Mouse (Mus musculus) heart, postnatal 0 days (tissue): ENCODE results near the gene Nipa2. TPM values are rescaled to one million over a fixed set of nuclear protein-coding genes. Genes with fewer than 3 reads are reported as not detected.

Experiments used
- ATAC-seq: fragments of 200-750 bp; cut with Nextera tagmentation; 2 replicates; pipeline ENCODE4 v1.8.0; 2017; ENCODE audit warnings: low read depth, moderate number of reproducible peaks, moderate library complexity; ENCODE audit not compliant: insufficient read depth
- DNase-seq: peaks from one replicate; pipeline ENCODE4 v3.0.0-alpha.2; 2016; ENCODE audit warnings: low spot score
- H3K27ac ChIP-seq: fragments of 300-500 bp; sonication (generic); 2 replicates; pipeline ENCODE4 v1.5.1; 2014; ENCODE audit warnings: low read depth, mild to moderate bottlenecking
- H3K27me3 ChIP-seq: fragments of 300-500 bp; sonication (generic); 2 replicates; pipeline ENCODE4 v1.6.1; 2014; ENCODE audit warnings: low read length, mixed read lengths; ENCODE audit not compliant: control insufficient read depth, insufficient read depth
- H3K36me3 ChIP-seq: fragments of 300-500 bp; sonication (generic); replicated peaks from 2 replicates; pipeline ENCODE4 v1.6.1; 2014; ENCODE audit warnings: low read length, mixed read lengths; ENCODE audit not compliant: control insufficient read depth, insufficient read depth
- H3K4me1 ChIP-seq: fragments of 300-500 bp; sonication (generic); 2 replicates; pipeline ENCODE4 v1.6.1; 2014; ENCODE audit warnings: antibody characterized with exemption; ENCODE audit not compliant: control insufficient read depth, insufficient read depth
- H3K4me2 ChIP-seq: fragments of 300-500 bp; sonication (generic); 2 replicates; pipeline ENCODE4 v1.6.1; 2014; ENCODE audit warnings: low read depth, mild to moderate bottlenecking, low read length, moderate library complexity
- H3K4me3 ChIP-seq: fragments of 300-500 bp; sonication (generic); 2 replicates; pipeline ENCODE4 v1.5.1; 2014; ENCODE audit warnings: low read depth, low read length
- H3K9ac ChIP-seq: fragments of 300-500 bp; sonication (generic); replicated peaks from 2 replicates; pipeline ENCODE4 v1.6.1; 2014; ENCODE audit warnings: low read depth, low read length, mixed read lengths
- H3K9me3 ChIP-seq: fragments of 300-500 bp; sonication (generic); replicated peaks from 2 replicates; pipeline ENCODE4 v1.6.1; 2016; ENCODE audit warnings: low read length; ENCODE audit not compliant: control insufficient read depth
- CTCF ChIP-seq: IDR thresholded peaks from 2 replicates; pipeline ENCODE4 v1.5.1; 2016; ENCODE audit warnings: antibody characterized with exemption, control low read depth, low read depth
- EP300 ChIP-seq: IDR thresholded peaks from 2 replicates; pipeline ENCODE4 v1.6.1; 2016; ENCODE audit warnings: antibody characterized with exemption, low read depth
- WGBS: fragments of 180-500 bp; shearing (Covaris S2); extraction: QIAGEN DNeasy Blood & Tissue Kit; methylation state at CpG from one replicate; pipeline ENCODE4 v1.1.7; 2014; 5-methylcytosine and 5-hydroxymethylcytosine counted together
- polyA plus RNA-seq: library from polyadenylated mRNA; unstranded; fragments of >200 nt; fragmentation: Nextera tagmentation; extraction: Ambion mirVana; gene quantifications from 2 replicates; pipeline ENCODE4 v1.2.1, GENCODE M21; 2015
- total RNA-seq: library from RNA; depleted of rRNA; stranded (reverse); fragments of >200 nt; gene quantifications from 2 replicates; pipeline ENCODE4 v1.2.3, GENCODE M21; 2014; ENCODE audit warnings: low replicate concordance; rRNA removed

Gene Nipa2
- total and polyA plus RNA-seq, 2 experiments from 2014 or later: 32.2 to 40.0 TPM

GRCm38 (mm10) chr7:55888603-55889002 lies 73.7 kb downstream of the Nipa2 start:
- H3K27ac ChIP-seq: no peak overlapping the region
- H3K4me1 ChIP-seq: no peaks in the 10 kb centered on the region
- 90% methylated on average over 4 of the region's 4 CpGs for WGBS
- H3K4me2 ChIP-seq: no peak overlapping the region
- H3K27me3 ChIP-seq: no peaks in the 10 kb centered on the region
- no peak for DNase-seq
- TF ChIP-seq CTCF: no peak
- TF ChIP-seq EP300: no peak
- H3K36me3 ChIP-seq: peaks cover 79% of the 10 kb centered on the region
- no peaks in the 10 kb centered on the region for H3K9me3 ChIP-seq
- ATAC-seq: no peak
- H3K9ac ChIP-seq: no peak overlapping the region
- H3K4me3 ChIP-seq: no peak overlapping the region

Other genes with a start within 250 kb of the Nipa2 start
- not detected in 2 replicates for gene Siglech, start 194.3 kb downstream of the Nipa2 start, total RNA-seq
- 0.15 TPM in 1 of 2 replicates, not detected in the other for gene Siglech, start 194.3 kb downstream of the Nipa2 start, polyA plus RNA-seq
- 23.8 and 34.7 TPM in 2 replicates for gene Tubgcp5, start 168.3 kb downstream of the Nipa2 start, total RNA-seq
- 8.5 and 9.2 TPM in 2 replicates for gene Tubgcp5, start 168.3 kb downstream of the Nipa2 start, polyA plus RNA-seq
- 36.3 and 39.7 TPM in 2 replicates for gene Cyfip1, start 120.7 kb downstream of the Nipa2 start, total RNA-seq
- 29.4 and 31.8 TPM in 2 replicates for gene Cyfip1, start 120.7 kb downstream of the Nipa2 start, polyA plus RNA-seq
- 1.5 and 2.5 TPM in 2 replicates for gene Nipa1, start 57.5 kb upstream of the Nipa2 start, total RNA-seq
- gene Nipa1, start 57.5 kb upstream of the Nipa2 start, polyA plus RNA-seq: 3.0 and 3.1 TPM in 2 replicates
- gene Herc2, start 87.7 kb upstream of the Nipa2 start, total RNA-seq: 21.6 and 37.1 TPM in 2 replicates
- 11.0 and 13.0 TPM in 2 replicates for gene Herc2, start 87.7 kb upstream of the Nipa2 start, polyA plus RNA-seq